Mouse (Mus musculus) naive thymus-derived CD4-positive, alpha-beta T cell, adult 2 months (primary cell): ENCODE results near the gene Rnf157.

Experiments used
- DNase-seq: peaks from one replicate; pipeline ENCODE4 v3.0.0-alpha.2; 2011; ENCODE audit warnings: low read depth

Gene Rnf157

DNA sequence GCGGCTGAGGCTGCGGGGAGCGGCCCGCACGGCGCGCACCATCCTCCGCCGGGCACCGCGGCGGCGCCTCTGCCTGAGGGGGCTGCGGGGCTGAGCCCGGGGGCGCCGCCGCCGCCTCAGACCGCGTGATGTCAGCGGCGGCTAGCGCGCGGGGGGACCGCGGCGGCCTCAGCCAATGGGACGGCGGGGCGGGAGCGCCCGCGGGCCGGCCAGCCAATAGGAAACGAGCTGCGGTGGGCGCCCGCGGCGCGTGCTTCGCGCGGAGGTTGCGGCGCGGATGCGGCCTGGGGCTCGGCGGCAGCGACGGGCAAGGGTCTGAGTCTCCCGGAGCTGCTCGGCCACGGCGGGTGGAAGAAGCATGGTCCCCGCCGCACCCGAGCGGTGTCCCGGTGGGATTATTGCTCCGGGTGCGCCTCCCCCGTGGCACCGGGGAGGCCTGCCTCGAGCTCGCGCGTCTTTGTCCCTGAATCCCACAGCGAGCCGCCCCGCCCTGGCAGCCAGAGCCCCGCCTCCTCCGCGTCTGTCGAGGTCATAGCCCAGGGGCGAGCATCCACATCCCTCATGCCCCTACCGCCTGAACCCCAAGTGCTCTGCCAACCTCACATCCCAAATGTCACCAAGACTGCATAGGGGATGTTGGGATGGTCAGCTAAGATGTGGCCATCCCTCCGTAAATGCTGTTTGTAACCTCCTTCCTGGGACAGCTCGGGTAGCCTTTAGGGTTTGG, at the start of gene Rnf157:
Gene Rnf157 (minus strand): TSS at position 129 of the 727 bp plus-strand sequence.
- peak; percentile 83 for DNase-seq

DNA sequence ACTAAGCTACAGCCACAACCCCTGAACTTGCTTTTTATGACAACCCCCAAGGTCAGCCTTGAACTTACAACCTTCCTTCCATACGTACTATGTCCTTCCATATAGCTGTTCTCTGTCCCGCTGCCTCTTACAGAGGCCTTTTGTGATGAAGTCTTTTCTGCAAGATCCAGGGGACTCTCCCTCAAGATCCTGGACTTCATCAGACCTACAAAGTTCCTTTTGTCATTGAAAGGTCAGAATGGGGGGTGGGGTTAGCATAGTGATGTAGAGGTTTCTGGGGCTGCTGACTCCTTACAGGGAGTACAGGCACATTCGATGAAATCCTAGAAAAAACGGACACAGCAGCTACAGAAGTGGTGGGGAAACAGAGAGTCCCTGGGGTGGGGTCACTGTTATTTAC, 47.0 kb upstream of the Rnf157 start:
- DNase-seq = no peak

DNA sequence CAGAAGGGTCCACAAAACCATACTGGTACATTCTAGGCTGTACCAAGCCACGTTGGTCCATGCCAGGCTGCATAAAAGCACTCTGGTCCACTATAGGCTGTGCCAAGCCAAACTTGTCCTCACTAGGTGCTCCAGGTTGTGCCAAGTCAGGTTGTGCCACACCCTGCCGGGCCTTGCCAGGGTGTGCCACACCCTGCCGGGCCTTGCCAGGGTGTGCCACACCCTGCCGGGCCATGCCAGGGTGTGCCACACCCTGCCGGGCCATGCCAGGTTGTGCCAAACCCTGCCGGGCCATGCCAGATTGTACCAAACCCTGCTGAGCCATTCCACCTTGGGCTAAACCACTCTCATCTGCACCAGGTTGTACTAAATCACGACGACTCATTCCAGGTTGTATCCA, 43.4 kb upstream of the Rnf157 start:
- no peak for DNase-seq

DNA sequence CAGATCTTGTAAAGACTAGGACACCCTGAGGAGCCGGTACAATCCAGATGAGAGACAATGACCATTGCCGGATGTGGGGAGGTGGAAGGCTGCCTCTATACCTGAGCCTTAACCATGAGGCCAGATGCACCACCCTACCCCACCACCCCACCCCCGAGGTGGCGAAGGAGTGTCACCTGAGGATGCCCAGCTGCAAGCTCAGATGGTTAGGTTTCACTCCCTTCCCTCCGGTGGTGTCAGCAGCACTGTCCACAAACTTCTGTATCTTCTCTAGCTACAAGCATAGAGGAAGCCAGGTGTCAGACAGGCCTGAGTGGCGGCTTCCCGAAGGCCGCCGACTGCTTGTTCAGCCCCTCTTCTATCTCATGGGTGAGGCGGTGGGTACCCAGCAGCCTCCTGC, 41.1 kb upstream of the Rnf157 start:
- no peak for DNase-seq

DNA sequence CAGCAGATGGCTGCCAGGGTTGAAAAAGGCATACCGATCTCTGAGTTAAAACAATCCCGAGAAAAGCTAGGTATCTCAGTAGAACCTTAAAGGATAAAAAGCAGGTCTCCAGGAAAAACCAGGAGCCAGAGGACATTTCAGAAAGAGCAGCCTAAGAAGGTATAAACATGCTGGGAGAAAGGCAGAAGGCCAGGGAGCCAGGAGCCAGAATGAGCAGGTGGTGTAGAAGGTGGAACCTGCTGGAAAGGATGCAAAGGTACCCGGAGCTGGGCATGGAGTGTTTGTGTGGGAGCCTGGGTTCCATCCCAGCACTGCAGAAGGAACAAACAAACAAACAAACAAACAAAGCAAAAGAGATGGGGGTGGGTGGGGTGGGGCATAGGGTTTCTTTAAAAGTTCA, 36.5 kb upstream of the Rnf157 start:
- DNase-seq = no peak

DNA sequence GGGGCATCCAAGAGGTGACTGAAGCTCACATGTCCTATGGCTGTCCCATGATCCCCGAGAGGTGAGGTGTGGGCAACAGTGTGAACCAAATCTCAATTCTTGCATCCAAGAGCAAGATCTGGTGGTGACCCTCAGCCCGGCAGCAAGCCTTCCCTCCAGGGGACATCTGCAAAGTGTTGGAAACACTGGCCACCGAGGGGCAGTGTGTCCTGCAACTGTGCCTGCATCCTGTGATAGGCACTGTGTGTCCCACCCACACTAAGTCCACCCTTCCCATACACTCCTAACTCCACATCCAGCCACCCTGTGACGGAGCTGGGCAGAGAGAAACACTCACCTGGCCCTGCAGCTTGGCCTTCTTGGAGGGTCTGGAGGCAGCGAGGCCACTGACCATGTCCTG, 35.0 kb upstream of the Rnf157 start:
- no peak for DNase-seq

DNA sequence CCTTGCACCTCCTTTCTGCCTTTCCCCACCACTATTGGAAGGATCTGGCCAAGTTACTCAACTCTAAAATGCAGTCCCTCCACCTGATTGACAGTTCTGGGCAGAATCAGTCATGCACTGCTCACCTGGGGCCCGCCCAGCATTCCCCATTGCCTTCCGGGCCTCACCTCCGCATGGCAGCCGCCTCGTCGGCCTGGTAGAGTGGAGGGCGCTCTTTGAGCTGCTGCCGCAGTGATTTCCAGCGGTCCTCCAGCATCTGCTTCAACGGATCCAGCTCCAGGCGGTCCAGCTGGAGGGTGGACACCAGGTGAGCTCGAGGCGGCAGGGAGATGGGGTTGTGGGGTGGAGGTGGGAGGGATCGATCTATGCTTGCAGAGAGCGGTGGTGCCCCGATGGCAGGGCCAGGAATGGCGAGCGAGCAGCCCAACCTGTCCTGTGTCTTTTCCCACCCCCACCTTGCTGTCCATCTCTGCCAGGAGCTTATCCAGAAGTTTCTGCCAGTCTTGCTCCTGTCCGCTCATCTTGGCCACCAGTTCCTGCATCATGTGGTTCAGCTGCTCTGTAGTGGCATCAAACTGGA, 33.6 kb upstream of the Rnf157 start:
- DNase-seq = peak; percentile 16

DNA sequence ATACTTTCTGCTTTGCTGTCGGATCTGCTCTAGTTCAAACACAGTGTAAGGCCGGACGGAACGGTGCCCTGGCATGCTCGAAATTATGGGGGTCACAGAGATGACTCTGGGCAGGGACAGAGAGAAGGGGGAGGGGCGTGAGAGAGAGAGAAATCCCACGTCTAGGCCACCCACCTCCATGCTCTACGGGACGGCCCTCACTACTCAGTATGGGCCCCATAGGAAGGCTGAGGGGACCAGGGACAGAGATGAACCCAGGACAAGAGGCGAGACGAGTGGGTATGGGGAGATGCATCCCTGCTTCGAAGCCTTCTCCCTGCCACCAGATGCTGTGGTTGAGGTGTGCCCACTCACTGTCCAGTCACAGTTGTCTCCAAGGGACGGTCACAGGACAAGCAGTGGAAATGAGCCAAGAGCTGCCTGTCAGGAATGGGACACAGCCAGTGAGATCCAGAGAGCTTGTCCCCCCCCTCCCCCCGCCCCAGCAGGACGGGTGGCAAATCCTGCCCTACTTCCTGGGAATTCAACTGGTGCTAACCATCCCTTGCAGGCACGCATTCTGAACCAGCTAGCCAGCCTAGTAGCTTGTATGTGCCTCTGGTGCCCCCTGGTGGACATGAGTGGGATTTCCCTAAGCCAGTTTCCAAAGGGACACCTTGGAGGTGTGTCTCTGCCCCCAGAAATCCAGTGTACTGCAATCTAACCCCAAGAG, 32.9 kb upstream of the Rnf157 start:
- peak; percentile 94 for DNase-seq

DNA sequence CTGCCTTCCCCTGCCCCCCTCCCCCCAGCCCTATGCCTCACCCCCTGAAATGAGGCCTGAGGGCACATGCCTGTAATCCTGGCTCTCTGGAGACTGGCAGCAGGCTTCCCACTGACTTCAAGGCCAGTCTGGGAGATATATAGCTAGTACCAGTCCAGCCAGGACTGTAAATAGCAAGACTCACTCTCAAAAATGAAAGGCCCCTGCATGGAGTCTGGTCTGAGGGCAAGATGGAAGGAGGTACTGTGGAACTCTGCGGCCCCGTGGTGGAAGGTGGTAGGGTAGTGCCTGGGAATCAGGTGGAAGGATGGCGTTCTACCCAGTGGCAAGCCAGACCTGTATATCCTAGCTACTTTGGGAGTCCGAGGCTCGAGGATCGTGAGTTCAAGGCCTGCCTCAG, 31.1 kb upstream of the Rnf157 start:
- DNase-seq = no peak

DNA sequence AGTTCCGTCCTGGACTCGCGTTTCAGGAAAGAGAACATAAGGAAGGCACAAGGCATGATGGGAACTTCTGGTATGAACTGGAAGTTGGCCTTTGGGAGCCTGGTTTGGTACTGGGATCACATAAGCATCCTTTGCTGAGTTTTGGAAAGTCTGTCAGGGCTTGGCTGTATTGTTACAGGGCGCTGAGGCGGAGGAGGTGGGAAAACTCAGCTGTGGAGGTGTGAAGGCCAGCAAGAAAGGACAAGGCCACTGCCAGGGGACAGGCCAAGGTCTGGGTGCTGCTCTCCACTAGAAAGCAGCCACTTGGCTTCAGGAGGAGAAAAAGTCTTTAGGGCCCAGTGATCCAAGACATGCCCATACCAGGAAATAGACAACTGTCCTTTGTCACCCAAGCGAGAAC, 30.5 kb upstream of the Rnf157 start:
- DNase-seq = no peak

DNA sequence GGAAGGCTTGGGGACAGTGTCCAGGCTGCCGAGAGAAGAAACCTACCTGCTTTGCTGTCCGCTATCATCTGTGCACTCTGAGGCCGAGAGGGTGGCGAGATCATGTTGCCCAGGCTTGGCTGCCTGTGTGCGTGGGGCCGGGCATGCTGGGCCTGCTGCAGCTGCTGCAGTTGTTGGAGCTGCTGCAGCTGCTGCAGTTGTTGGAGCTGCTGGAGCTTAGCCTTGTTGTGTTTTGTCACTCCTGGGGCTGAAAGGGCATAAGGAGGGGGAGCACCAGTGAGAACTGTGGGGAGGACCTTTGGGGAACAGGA, 30.0 kb upstream of the Rnf157 start:
- no peak for DNase-seq

DNA sequence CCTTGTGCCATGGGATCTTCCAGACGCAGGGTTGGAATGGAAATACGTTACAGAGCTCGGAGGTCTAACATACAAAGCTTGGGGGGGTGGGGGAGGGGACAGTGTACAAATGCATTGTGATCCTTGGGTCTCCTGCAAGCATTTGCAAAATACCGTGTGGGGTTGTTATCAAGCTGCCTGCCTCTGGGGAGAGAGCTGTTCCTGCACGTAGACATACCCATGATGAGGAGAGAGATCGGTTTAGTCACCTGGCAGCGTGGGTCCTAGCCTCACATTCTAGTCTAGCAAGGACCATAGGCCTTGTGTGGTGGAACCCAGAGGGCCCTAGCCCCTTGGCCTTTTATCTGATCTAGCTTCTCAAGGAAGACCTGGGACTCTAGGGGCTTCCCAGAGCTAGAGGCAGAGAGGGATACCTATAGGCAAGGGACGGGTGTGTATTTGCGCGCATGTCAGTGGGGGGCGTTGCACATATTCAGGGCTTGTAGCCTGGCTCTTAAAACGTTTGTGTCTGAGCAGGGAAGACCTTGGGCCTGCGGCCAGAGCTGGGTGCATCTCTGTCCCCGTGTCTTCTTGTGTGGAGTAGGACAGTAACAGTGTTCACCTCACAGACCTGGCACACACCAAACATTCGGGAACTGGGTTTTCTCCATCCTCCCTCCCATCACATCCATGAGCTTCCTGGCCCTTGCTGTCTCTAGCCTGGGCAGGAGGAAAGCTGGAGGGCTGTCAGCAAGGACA, 29.5 kb upstream of the Rnf157 start:
- peak; percentile 12 for DNase-seq

DNA sequence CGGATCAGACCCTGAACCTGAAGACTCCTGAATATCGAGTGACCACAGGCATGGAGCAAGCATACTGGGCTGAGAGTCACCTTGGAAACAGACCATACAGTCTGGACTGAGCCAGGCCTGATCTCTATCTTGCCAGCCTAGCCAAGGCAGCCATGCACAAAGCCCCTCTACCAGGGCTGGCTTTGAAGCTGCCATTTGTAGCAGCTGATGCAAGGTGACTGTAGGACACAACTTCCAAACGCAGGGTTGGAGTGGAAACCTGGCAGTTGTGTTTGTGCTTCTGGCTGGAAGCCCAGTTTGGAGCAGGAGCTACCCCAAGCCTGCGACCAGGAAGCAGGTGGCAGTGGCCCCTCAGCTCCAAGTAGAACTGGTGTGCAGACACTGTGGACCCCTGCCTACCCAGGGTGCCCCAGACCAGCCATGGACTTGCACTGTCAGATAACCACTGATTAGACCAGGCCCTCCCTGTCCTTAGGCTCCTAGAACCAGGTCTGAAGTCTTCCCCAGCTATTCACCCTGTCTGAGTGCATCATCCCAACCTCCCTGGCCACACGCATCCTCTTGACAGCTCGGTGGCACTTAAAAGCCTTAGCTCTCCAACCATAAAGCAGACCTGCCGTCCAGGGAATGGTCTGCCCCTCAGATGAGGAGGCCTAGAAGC, 27.7 kb upstream of the Rnf157 start:
- peak; percentile 20 for DNase-seq

DNA sequence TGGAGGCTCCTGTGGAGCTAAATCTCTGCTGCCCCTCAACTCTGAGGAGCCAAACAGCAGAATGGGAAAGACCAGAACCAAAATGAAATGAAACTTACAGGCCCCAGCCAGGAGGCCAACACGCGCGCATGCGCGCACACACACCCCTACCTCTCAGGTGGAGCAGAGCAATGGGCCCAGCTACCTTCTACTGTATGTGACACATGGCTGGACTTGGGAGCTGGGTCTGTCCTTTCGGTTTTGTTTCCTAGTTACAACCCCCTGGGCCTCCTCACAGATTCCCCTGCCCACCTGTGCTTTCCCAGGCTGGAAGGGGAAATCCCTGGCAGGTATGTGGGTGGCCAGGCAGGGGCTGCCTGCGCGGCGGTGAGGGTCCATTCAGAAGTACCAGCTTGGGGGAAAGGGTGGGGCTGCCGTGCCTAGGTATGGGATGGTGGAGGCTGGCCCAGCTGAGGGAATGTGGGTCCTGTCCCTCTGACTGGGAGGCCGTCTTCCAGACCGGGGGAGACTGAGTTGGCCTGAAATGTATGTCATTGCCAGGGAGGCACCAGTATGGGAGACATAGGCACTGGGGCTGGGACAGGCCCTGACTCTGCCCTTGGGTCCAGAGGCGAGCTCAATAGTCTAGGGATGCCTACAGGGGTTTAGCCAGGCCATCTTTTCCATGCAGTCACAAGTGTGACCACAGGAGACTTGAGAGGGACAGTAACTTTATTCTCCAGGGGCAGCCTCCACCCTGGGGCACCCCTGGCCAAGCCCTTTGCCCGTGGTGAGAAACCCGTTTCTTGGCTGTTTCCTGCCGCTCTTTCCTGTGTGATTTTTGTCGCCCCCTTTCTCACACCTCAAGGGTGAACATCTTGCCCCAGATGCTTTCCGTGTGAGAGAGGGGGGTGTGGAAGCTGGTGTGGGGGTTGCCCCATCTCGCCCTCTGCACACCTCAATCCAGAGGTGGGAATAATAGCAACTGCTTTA, 26.7 kb upstream of the Rnf157 start:
- peak; percentile 55 for DNase-seq

DNA sequence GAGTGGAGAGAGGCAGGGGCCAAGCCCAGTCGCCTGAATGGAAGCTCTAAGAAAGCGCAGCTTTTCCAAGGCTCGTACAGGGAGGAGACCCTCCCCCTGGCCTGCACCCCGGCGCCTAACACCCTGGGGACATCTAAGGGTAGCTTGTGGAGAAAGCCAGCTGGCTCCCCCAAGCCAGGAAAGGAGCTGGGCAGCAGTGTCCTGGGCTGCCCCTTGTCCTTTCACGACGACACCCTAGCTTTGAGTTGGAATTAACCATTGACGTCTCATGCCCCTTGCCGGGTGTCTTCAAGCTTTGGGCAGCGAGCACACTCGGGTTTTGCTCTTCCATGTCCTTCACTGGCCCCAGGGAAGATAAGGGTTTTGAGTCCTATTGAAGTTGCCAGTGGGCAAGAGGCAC, 24.7 kb upstream of the Rnf157 start:
- DNase-seq = peak; percentile 22

DNA sequence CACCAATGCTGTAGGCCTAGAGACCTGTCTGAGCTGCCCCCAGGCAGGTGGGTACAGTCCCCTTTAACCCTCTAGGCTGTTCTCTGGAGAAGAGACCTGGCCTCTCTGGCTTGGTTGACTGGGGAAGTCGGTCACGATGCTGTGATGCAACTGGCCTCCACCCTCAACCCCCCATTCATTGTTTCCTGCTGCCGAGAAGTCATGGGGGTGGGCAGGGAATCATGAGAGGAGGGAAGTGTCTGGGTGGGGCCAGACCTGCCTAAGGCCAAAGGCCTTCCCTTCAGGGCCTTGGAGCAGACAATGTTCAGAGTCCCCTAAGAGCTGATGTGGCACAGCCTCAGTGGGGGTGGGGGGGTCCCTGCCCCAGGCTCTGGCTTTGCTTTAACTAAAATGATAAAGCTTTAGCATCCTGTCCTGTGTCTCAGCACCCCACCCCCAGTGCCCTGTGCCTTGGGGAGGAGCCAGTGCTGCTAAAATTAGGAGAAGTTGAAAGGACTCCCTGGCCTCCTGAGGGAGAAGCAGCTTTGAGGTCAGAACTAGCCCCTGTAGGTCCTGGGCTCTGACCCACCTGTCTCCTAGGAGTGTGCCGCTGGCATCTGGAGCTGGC, 24.0 kb upstream of the Rnf157 start:
- peak; percentile 38 for DNase-seq

DNA sequence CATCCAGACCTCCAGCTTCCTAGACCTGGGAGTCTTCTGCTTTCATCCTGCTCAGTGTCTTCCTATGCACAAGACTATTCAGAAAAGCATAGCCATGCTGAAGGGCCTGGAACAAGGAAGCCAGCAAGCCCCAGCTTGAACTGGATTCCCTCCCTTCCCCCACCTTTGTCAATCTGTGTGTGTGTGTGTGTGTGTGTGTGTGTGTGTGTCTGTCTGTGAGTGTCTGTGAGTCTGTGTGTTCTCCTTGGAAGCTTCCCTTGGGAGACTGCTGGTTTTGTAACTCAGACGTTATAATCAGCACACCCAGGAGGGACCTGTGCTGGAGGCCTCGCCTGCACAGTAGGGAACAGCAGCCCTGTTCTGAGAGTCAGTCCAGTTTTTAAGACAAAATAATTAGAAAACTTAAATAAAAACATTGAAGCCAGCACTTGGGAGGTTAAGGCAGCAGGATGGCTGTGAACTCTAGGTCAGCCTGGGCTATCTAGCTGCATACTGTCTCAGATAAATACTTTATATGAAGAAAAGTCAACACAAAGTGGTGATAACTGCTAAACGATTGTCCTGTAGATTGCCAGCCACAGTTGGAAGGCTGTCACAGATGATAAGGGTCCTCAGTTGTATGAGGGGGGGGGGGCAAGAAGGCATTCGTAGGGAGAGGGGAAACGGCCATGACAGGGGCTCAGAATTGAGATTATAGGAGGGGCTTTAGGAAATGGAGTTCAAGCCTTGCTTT, 23.3 kb upstream of the Rnf157 start:
- peak; percentile 35 for DNase-seq

DNA sequence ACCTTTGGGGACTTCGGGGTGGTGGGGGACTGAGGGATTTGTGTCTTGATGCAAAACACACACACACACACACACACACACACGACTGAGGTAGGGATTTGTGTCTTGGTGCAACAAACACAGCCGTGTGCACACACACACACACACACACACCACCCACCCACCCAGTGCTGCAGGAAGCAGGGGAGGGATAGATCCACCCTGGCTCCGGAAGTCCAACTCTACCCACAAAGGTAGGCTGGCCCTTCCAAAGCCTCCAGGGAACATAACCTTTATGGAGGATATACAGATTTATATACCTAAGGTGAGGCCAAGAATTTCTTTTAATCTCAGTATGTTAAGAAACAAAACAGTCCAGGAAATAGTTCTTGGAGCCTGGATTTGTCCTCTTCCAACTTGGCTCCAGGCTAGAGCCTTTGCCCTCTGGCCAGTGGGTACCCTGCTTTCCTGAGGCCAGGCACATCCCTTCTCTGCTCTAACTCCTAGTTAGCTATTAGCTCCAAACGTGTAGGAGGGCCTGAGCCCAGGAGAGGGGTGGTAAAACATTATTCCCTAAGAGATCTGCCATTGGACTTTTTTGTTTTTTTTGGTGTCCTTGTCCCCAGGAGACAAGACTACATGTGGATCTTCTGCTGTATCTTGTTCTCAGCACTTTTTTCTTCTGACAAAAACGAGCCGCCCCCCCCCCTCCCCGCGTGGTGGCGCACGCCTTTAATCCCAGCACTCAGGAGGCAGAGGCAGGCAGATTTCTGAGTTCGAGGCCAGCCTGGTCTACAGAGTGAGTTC, 22.3 kb upstream of the Rnf157 start:
- peak; percentile 53 for DNase-seq

DNA sequence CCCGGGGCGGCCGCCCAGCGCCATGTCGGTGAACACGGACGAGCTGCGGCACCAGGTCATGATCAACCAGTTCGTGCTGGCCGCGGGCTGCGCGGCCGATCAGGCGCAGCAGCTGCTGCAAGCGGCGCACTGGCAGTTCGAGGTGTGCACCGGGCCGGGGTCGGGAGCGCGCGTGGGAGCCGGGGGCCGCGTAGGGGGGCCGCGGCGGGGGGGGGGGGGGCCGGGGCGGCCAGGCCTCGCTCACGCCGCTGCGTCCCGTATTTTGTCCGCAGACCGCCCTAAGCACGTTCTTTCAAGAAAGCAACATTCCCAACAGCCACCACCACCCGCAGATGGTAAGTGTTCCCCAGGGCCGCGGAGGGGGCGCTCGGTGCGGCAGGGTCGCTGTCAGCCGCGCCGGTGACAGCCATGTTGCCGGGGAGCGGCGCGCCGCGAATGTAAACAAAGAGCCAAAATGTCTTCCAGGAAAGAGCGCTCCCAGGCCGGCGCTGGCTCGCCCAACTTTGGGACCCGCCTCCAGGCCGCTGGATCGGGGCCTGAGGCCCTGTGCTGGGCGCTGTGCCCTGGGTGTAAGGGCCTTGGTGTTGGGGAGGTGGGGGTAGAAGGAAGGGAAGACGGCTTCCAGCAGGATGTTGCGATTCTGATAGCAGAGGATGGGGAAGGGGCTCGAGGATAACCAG, 21.6 kb upstream of the Rnf157 start:
- peak; percentile 74 for DNase-seq
